Mouse (Mus musculus) liver, embryonic 15.5 days (tissue): ENCODE measurements around the gene Mast4. TPM values are rescaled to one million over a fixed set of nuclear protein-coding genes. Genes with fewer than 3 reads are reported as not detected.

ENCODE experiments used
- ATAC-seq: fragments of 200-750 bp; cut with Nextera tagmentation; 2 replicates; pipeline ENCODE4 v1.8.0; 2017; ENCODE audit warnings: moderate number of reproducible peaks, mild to moderate bottlenecking, moderate library complexity; ENCODE audit not compliant: insufficient read depth
- H3K27ac ChIP-seq: fragments of 300-500 bp; sonication (generic); replicated peaks from 2 replicates; pipeline ENCODE4 v1.5.1; 2015; ENCODE audit warnings: mild to moderate bottlenecking, inconsistent platforms
- H3K27me3 ChIP-seq: fragments of 300-500 bp; sonication (generic); 2 replicates; pipeline ENCODE4 v1.6.1; 2015; ENCODE audit warnings: mild to moderate bottlenecking, inconsistent platforms
- H3K36me3 ChIP-seq: fragments of 300-500 bp; sonication (generic); replicated peaks from 2 replicates; pipeline ENCODE4 v1.6.1; 2015; ENCODE audit warnings: moderate library complexity, mild to moderate bottlenecking, inconsistent platforms
- H3K4me1 ChIP-seq: fragments of 300-500 bp; sonication (generic); replicated peaks from 2 replicates; pipeline ENCODE4 v1.6.1; 2015; ENCODE audit warnings: inconsistent platforms
- H3K4me2 ChIP-seq: fragments of 300-500 bp; sonication (generic); 2 replicates; pipeline ENCODE4 v1.6.1; 2015; ENCODE audit warnings: moderate library complexity, mild to moderate bottlenecking, inconsistent platforms
- H3K4me3 ChIP-seq: fragments of 300-500 bp; sonication (generic); replicated peaks from 2 replicates; pipeline ENCODE4 v1.5.1; 2015; ENCODE audit warnings: mild to moderate bottlenecking, inconsistent platforms
- H3K9ac ChIP-seq: fragments of 300-500 bp; sonication (generic); 2 replicates; pipeline ENCODE4 v1.6.1; 2015; ENCODE audit warnings: moderate library complexity, mild to moderate bottlenecking, inconsistent platforms
- H3K9me3 ChIP-seq: fragments of 300-500 bp; sonication (generic); replicated peaks from 2 replicates; pipeline ENCODE4 v1.6.1; 2016; ENCODE audit warnings: inconsistent platforms
- WGBS: fragments of 180-500 bp; shearing (Covaris S2); methylation state at CpG from one replicate; pipeline ENCODE4 v1.1.7; 2015; ENCODE audit warnings: mixed read lengths; ENCODE audit not compliant: insufficient replicate concordance; 5-methylcytosine and 5-hydroxymethylcytosine counted together
- polyA plus RNA-seq: library from polyadenylated mRNA; unstranded; fragments of >200 nt; fragmentation: Nextera tagmentation; extraction: Ambion mirVana; gene quantifications from 2 replicates; pipeline ENCODE4 v1.2.1, GENCODE M21; 2015

The Mast4 gene
- polyA plus RNA-seq, 1 experiment from 2014 or later: 2.1 TPM

- no peak overlapping the region for H3K4me3 ChIP-seq
- ATAC-seq: no peak
These were observed 640.1 kb downstream of the Mast4 start for GRCm38 (mm10) chr13:102694154-102694553.

GRCm38 (mm10) chr13:102693341-102693801 lies 640.9 kb downstream of the Mast4 start, which contains the start of gene Cd180:
TSS of gene Cd180 (plus strand) at chr13:102693558.
- H3K36me3 ChIP-seq: no peaks in the 10 kb centered on the region
- no peak for ATAC-seq
- peak within 1 kb of the TSS; percentile 39 for H3K27ac ChIP-seq
- no peaks in the 10 kb centered on the region for H3K27me3 ChIP-seq
- peaks cover 4% of the 10 kb centered on the region for H3K4me1 ChIP-seq
- no peaks in the 10 kb centered on the region for H3K9me3 ChIP-seq
- no peak within 1 kb of the TSS for H3K9ac ChIP-seq
- 0 out of 2 replicates have a peak within 1 kb of the TSS, but pooled peaks have one; percentile 15 for H3K4me3 ChIP-seq
- WGBS: 16% methylated on average over 8 of the region's 8 CpGs
- H3K4me2 ChIP-seq: peak within 1 kb of the TSS; percentile 1

More at GRCm38 (mm10) chr13:102694154-102694553, 640.1 kb downstream of the Mast4 start:
- WGBS: 63% methylated on average over 7 of the region's 7 CpGs
- Histone ChIP-seq H3K36me3 (no peaks in the 10 kb centered on the region), H3K9ac (no peak overlapping the region), H3K27ac (no peak overlapping the region), H3K4me1 (peaks cover 4% of the 10 kb centered on the region), H3K9me3 (no peaks in the 10 kb centered on the region), H3K4me2 (peak overlapping the region; percentile 1), H3K27me3 (no peaks in the 10 kb centered on the region)

GRCm38 (mm10) chr13:102691408-102692150 lies 642.7 kb downstream of the Mast4 start:
- WGBS: 69% methylated on average over 11 of the region's 11 CpGs
- no peak overlapping the region for H3K4me2 ChIP-seq
- H3K27me3 ChIP-seq: no peaks in the 10 kb centered on the region
- H3K9ac ChIP-seq: no peak overlapping the region
- H3K27ac ChIP-seq: no peak overlapping the region
- peaks cover 4% of the 10 kb centered on the region for H3K4me1 ChIP-seq
- H3K4me3 ChIP-seq: no peak overlapping the region
- H3K9me3 ChIP-seq: no peaks in the 10 kb centered on the region
- no peak for ATAC-seq
- no peaks in the 10 kb centered on the region for H3K36me3 ChIP-seq

- H3K27me3 ChIP-seq: no peaks in the 10 kb centered on the region
- H3K4me1 ChIP-seq: peaks cover 4% of the 10 kb centered on the region
- H3K4me2 ChIP-seq: no peak overlapping the region
- H3K36me3 ChIP-seq: no peaks in the 10 kb centered on the region
- WGBS: 60% methylated on average over 5 of the region's 5 CpGs
- H3K4me3 ChIP-seq: no peak overlapping the region
- no peaks in the 10 kb centered on the region for H3K9me3 ChIP-seq
- ATAC-seq: no peak
- no peak overlapping the region for H3K9ac ChIP-seq
- H3K27ac ChIP-seq: no peak overlapping the region
These were observed 644.1 kb downstream of the Mast4 start for GRCm38 (mm10) chr13:102690184-102690583.

- no peak overlapping the region for H3K27ac ChIP-seq
- no peaks in the 10 kb centered on the region for H3K9me3 ChIP-seq
- H3K27me3 ChIP-seq: no peaks in the 10 kb centered on the region
- no peak for ATAC-seq
- H3K4me3 ChIP-seq: no peak overlapping the region
- H3K36me3 ChIP-seq: no peaks in the 10 kb centered on the region
- H3K4me2 ChIP-seq: no peak overlapping the region
- peaks cover 4% of the 10 kb centered on the region; the same call in 1 of the 2 replicates for H3K4me1 ChIP-seq
- no peak overlapping the region for H3K9ac ChIP-seq
- WGBS: 38% methylated on average over 6 of the region's 6 CpGs
These were observed 644.9 kb downstream of the Mast4 start for GRCm38 (mm10) chr13:102689201-102690090.

GRCm38 (mm10) chr13:102688121-102688520 lies 646.2 kb downstream of the Mast4 start:
- no peaks in the 10 kb centered on the region for H3K9me3 ChIP-seq
- 77% methylated on average over 1 of the region's 1 CpGs for WGBS
- H3K27ac ChIP-seq: no peak overlapping the region
- no peak for ATAC-seq
- peaks cover 4% of the 10 kb centered on the region; the same call in 1 of the 2 replicates for H3K4me1 ChIP-seq
- H3K9ac ChIP-seq: no peak overlapping the region
- H3K36me3 ChIP-seq: no peaks in the 10 kb centered on the region
- H3K4me3 ChIP-seq: no peak overlapping the region
- H3K4me2 ChIP-seq: no peak overlapping the region
- no peaks in the 10 kb centered on the region for H3K27me3 ChIP-seq

- no peak overlapping the region for H3K27ac ChIP-seq
- no peak overlapping the region for H3K4me3 ChIP-seq
- H3K4me2 ChIP-seq: no peak overlapping the region
- H3K27me3 ChIP-seq: no peaks in the 10 kb centered on the region
- H3K36me3 ChIP-seq: no peaks in the 10 kb centered on the region
- no peak overlapping the region for H3K9ac ChIP-seq
- no peak for ATAC-seq
- WGBS: 58% methylated on average over 4 of the region's 4 CpGs
- no peaks in the 10 kb centered on the region for H3K9me3 ChIP-seq
- H3K4me1 ChIP-seq: no peaks in the 10 kb centered on the region
These were observed 649.4 kb downstream of the Mast4 start for GRCm38 (mm10) chr13:102684890-102685289.
